Mouse (Mus musculus) forebrain, embryonic 15.5 days (tissue): Measurements from ENCODE around the gene Slc4a5. TPM values are rescaled to one million over a fixed set of nuclear protein-coding genes. Genes with fewer than 3 reads are reported as not detected.

ENCODE experiments used
- ATAC-seq: fragments of 200-750 bp; cut with Nextera tagmentation; replicated peaks from 2 replicates; pipeline ENCODE4 v1.8.0; 2017; ENCODE audit warnings: mild to moderate bottlenecking, moderate TSS enrichment, moderate library complexity
- H3K27ac ChIP-seq: fragments of 300-500 bp; sonication (generic); replicated peaks from 2 replicates; pipeline ENCODE4 v1.5.1; 2015; ENCODE audit warnings: mild to moderate bottlenecking, inconsistent platforms
- H3K27me3 ChIP-seq: fragments of 300-500 bp; sonication (generic); 2 replicates; pipeline ENCODE4 v1.6.1; 2015; ENCODE audit warnings: inconsistent platforms
- H3K36me3 ChIP-seq: fragments of 300-500 bp; sonication (generic); 2 replicates; pipeline ENCODE4 v1.6.1; 2015; ENCODE audit warnings: mild to moderate bottlenecking, inconsistent platforms
- H3K4me1 ChIP-seq: fragments of 300-500 bp; sonication (generic); 2 replicates; pipeline ENCODE4 v1.6.1; 2015; ENCODE audit warnings: inconsistent platforms
- H3K4me2 ChIP-seq: fragments of 300-500 bp; sonication (generic); replicated peaks from 2 replicates; pipeline ENCODE4 v1.6.1; 2015; ENCODE audit warnings: mild to moderate bottlenecking, inconsistent platforms
- H3K4me3 ChIP-seq: fragments of 300-500 bp; sonication (generic); 2 replicates; pipeline ENCODE4 v1.5.1; 2015; ENCODE audit warnings: mild to moderate bottlenecking, inconsistent platforms
- H3K9ac ChIP-seq: fragments of 300-500 bp; sonication (generic); replicated peaks from 2 replicates; pipeline ENCODE4 v1.6.1; 2015; ENCODE audit warnings: mild to moderate bottlenecking, inconsistent platforms
- H3K9me3 ChIP-seq: fragments of 300-500 bp; sonication (generic); 2 replicates; pipeline ENCODE4 v1.6.1; 2016; ENCODE audit warnings: inconsistent platforms
- WGBS: fragments of 180-500 bp; shearing (Covaris S2); methylation state at CpG from one replicate; pipeline ENCODE4 v1.1.7; 2015; ENCODE audit warnings: mixed read lengths; 5-methylcytosine and 5-hydroxymethylcytosine counted together
- polyA plus RNA-seq: library from polyadenylated mRNA; unstranded; fragments of >200 nt; fragmentation: Nextera tagmentation; extraction: Ambion mirVana; gene quantifications from 2 replicates; pipeline ENCODE4 v1.2.1, GENCODE M21; 2015

The Slc4a5 gene
- polyA plus RNA-seq, 1 experiment from 2014 or later = 0.85 TPM

GRCm38 (mm10) chr6:83273733-83274132 is 54.1 kb downstream of the Slc4a5 start:
- Histone ChIP-seq H3K27me3 (no peaks in the 10 kb centered on the region), H3K4me2 (no peak overlapping the region), H3K36me3 (no peaks in the 10 kb centered on the region), H3K9me3 (no peaks in the 10 kb centered on the region), H3K4me3 (no peak overlapping the region), H3K27ac (no peak overlapping the region), H3K4me1 (peaks cover 2% of the 10 kb centered on the region; the same call in 1 of the 2 replicates), H3K9ac (no peak overlapping the region)
- WGBS = 87% methylated on average over 11 of the region's 11 CpGs
- no peak for ATAC-seq

DNA sequence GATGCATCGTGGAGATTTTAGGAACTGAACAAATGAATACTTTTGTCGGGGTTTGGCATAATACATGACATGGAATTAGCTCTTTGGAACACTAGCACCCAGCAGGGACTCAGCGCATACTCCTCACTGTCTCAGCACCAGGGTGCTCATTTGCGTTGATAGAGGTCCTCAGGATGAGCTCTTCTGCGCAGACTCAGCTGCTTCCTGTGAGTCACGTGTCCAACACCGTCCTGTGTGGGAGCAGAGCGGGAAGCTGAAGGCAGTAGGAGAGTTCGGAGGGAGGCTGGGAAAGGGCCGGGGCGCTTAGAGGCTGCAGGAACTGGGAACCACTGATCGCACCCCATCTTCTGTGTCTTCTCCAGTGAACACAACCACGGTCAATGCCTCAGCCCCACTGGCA is 57.5 kb downstream of the Slc4a5 start:
- Histone ChIP-seq H3K4me1 (no peaks in the 10 kb centered on the region), H3K9me3 (no peaks in the 10 kb centered on the region), H3K9ac (no peak overlapping the region), H3K27ac (no peak overlapping the region), H3K27me3 (no peaks in the 10 kb centered on the region), H3K4me2 (no peak overlapping the region), H3K4me3 (no peak overlapping the region), H3K36me3 (no peaks in the 10 kb centered on the region)
- ATAC-seq = no peak
- 82% methylated on average over 13 of the region's 13 CpGs for WGBS

DNA sequence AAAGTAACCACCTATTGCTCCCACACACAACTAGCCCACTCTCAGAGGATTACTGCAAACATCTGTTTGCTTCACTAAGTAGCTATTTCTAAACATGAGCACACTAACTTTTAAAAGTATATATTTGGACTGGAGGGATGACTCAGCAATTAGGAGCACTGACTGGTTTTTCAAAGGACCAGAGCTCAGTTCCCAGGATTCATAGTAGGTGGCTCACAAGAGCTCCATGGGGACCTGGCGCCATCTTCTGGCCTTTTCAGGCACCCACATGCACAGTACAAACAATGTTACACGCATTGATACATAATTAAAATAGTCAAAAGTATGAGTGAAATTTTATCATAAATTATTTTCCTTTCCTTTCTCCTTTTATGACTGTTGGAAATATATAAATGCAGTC is 59.3 kb downstream of the Slc4a5 start:
- Histone ChIP-seq H3K4me1 (no peaks in the 10 kb centered on the region), H3K9me3 (no peaks in the 10 kb centered on the region), H3K27ac (no peak overlapping the region), H3K36me3 (no peaks in the 10 kb centered on the region), H3K9ac (no peak overlapping the region), H3K4me2 (no peak overlapping the region), H3K4me3 (no peak overlapping the region), H3K27me3 (no peaks in the 10 kb centered on the region)
- 27% methylated on average over 2 of the region's 2 CpGs for WGBS
- no peak for ATAC-seq

GRCm38 (mm10) chr6:83280256-83280955 is 60.8 kb downstream of the Slc4a5 start:
- no peak for ATAC-seq
- no peaks in the 10 kb centered on the region for H3K36me3 ChIP-seq
- H3K4me1 ChIP-seq = no peaks in the 10 kb centered on the region
- no peak overlapping the region for H3K4me2 ChIP-seq
- H3K9me3 ChIP-seq = no peaks in the 10 kb centered on the region
- 79% methylated on average over 8 of the region's 8 CpGs for WGBS
- H3K27me3 ChIP-seq = no peaks in the 10 kb centered on the region
- no peak overlapping the region for H3K4me3 ChIP-seq
- no peak overlapping the region for H3K9ac ChIP-seq
- H3K27ac ChIP-seq = no peak overlapping the region

- no peak for ATAC-seq
- Histone ChIP-seq H3K36me3 (peaks cover 8% of the 10 kb centered on the region; the same call in 1 of the 2 replicates), H3K9ac (no peak overlapping the region), H3K27ac (no peak overlapping the region), H3K4me3 (no peak overlapping the region), H3K27me3 (no peaks in the 10 kb centered on the region), H3K4me2 (no peak overlapping the region), H3K4me1 (no peaks in the 10 kb centered on the region), H3K9me3 (no peaks in the 10 kb centered on the region)
- whole genome bisulfite sequencing = 77% methylated on average over 7 of the region's 7 CpGs
Observed at GRCm38 (mm10) chr6:83300447-83301229, 81.0 kb downstream of the Slc4a5 start.

DNA sequence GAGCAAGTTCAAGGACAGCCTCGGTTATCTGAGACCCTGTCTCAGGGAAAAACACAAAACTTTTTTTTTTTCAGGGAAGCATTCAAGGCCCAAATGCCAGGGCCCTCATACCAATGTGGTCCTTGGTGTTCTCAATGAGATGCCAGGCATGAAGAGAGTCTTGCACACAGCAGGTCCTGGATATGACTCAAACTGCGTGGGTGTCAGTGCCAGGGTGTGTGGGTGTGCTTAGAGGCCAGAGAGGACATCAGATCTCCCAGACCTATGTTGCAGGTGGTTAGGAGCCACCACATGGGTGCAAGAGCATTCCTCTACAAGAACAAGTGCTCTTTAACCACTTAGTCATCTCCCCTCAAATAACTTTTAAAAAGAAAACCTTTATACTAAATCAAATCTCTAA is 81.7 kb downstream of the Slc4a5 start:
- Histone ChIP-seq H3K9ac (no peak overlapping the region), H3K27me3 (no peaks in the 10 kb centered on the region), H3K9me3 (no peaks in the 10 kb centered on the region), H3K36me3 (peaks cover 12% of the 10 kb centered on the region), H3K4me3 (no peak overlapping the region), H3K4me1 (no peaks in the 10 kb centered on the region), H3K27ac (no peak overlapping the region), H3K4me2 (no peak overlapping the region)
- ATAC-seq = no peak
- 89% methylated on average over 2 of the region's 2 CpGs for WGBS

GRCm38 (mm10) chr6:83302264-83302663 is 82.6 kb downstream of the Slc4a5 start:
- Histone ChIP-seq H3K4me3 (no peak overlapping the region), H3K9ac (no peak overlapping the region), H3K27ac (no peak overlapping the region), H3K27me3 (no peaks in the 10 kb centered on the region), H3K4me2 (no peak overlapping the region), H3K4me1 (no peaks in the 10 kb centered on the region), H3K36me3 (peaks cover 16% of the 10 kb centered on the region), H3K9me3 (no peaks in the 10 kb centered on the region)
- ATAC-seq = no peak
- 77% methylated on average over 5 of the region's 5 CpGs for WGBS

DNA sequence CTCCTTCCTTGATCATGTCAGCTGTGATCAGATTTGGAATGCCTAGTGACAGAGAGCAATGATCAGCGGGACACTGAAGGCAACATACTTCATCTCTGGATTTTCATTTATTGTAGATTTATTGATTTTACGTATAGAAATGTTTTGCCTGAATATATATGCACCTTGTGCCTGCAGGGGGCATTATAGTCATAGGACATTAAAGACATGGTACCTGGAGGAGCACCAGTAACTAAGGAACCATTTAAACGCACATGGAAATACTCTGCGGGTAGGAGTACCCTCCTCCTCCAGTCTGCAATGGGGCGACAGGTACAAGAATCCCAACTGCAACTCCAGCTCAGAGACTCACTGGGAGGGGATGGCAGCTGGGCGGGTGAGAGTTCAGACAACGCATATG is 89.4 kb downstream of the Slc4a5 start:
- Histone ChIP-seq H3K27ac (no peak overlapping the region), H3K9ac (no peak overlapping the region), H3K27me3 (no peaks in the 10 kb centered on the region), H3K36me3 (peaks cover 43% of the 10 kb centered on the region), H3K4me2 (no peak overlapping the region), H3K9me3 (no peaks in the 10 kb centered on the region), H3K4me3 (no peak overlapping the region), H3K4me1 (no peaks in the 10 kb centered on the region)
- no peak for ATAC-seq
- WGBS = 94% methylated on average over 7 of the region's 7 CpGs

DNA sequence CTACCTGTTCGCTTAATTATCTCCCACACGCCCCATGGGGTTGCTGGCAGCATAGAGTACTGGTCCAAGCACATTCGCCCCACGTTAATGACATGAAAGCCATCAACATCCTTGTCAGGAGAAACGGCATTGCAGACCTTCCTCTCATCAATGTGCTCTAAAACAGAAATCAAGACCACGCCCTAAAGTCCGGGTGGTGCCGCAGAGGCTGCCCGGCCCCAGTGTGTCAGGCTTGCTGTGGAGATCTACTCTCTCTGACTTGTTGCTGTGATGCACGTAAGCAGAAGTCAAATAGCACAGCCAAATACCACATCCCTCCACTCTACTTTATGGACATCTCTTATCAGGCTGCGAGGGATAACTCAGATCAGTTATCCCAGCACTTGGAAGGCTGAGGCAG is 91.6 kb downstream of the Slc4a5 start:
- Histone ChIP-seq H3K4me3 (no peak overlapping the region), H3K4me2 (no peak overlapping the region), H3K9ac (no peak overlapping the region), H3K36me3 (peaks cover 32% of the 10 kb centered on the region), H3K27ac (no peak overlapping the region), H3K9me3 (no peaks in the 10 kb centered on the region), H3K4me1 (peaks cover 9% of the 10 kb centered on the region), H3K27me3 (no peaks in the 10 kb centered on the region)
- WGBS = 93% methylated on average over 11 of the region's 11 CpGs
- ATAC-seq = no peak

DNA sequence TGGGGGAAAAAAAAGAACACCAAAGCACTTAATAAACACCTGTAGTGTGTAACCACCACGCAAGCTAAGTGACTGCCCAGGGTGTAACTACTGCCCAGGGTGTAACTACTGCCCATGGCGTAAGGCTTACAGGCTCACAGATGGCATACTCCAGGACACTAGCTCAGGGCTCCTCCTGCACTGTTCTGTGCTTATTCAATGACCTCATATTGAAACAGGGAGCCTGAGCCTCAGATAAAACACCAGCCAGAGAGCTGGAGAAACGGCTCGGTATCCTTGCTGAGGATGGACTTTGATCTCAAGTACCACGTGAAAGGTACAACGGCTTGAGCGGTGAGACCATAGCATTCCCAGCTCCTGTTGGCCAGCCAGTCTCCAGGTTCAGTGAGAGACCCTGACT is 92.4 kb downstream of the Slc4a5 start:
- peaks cover 27% of the 10 kb centered on the region for H3K36me3 ChIP-seq
- no peak overlapping the region for H3K9ac ChIP-seq
- H3K27ac ChIP-seq = no peak overlapping the region
- no peaks in the 10 kb centered on the region for H3K9me3 ChIP-seq
- 96% methylated on average over 7 of the region's 7 CpGs for WGBS
- no peak for ATAC-seq
- no peaks in the 10 kb centered on the region for H3K27me3 ChIP-seq
- H3K4me1 ChIP-seq = peaks cover 16% of the 10 kb centered on the region
- H3K4me3 ChIP-seq = no peak overlapping the region
- no peak overlapping the region for H3K4me2 ChIP-seq

- Histone ChIP-seq H3K4me2 (no peak overlapping the region), H3K9ac (no peak overlapping the region), H3K27ac (no peak overlapping the region), H3K9me3 (no peaks in the 10 kb centered on the region), H3K4me3 (no peak overlapping the region), H3K36me3 (peaks cover 27% of the 10 kb centered on the region), H3K4me1 (peaks cover 16% of the 10 kb centered on the region), H3K27me3 (no peaks in the 10 kb centered on the region)
- no peak for ATAC-seq
- 93% methylated on average over 8 of the region's 8 CpGs for WGBS
Observed at GRCm38 (mm10) chr6:83312514-83312913, 92.9 kb downstream of the Slc4a5 start.

- no peak overlapping the region for H3K9ac ChIP-seq
- no peaks in the 10 kb centered on the region for H3K27me3 ChIP-seq
Observed at GRCm38 (mm10) chr6:83315293-83315692, 95.7 kb downstream of the Slc4a5 start.

More at GRCm38 (mm10) chr6:83315293-83315692, 95.7 kb downstream of the Slc4a5 start:
- H3K36me3 ChIP-seq = peaks cover 18% of the 10 kb centered on the region
- H3K4me1 ChIP-seq = peaks cover 16% of the 10 kb centered on the region
- H3K27ac ChIP-seq = no peak overlapping the region
- no peak overlapping the region for H3K4me2 ChIP-seq
- H3K9me3 ChIP-seq = no peaks in the 10 kb centered on the region
- no peak for ATAC-seq
- no peak overlapping the region for H3K4me3 ChIP-seq
